Mouse (Mus musculus): ENCODE data around the gene Chchd2. TPM values are rescaled to one million over a fixed set of nuclear protein-coding genes. Genes with fewer than 3 reads are reported as not detected.
"Not testable (repeated sequence)": the region's sequence is repeated elsewhere in the genome, so short reads cannot be mapped to it uniquely, and the experiment has no call there.

Gene Chchd2
- polyA plus RNA-seq, 1 experiment from 2014 or later: 815 TPM

- no peak overlapping the region for H3K27ac ChIP-seq (ENCODE audit: low read length)
- no peaks in the 10 kb centered on the region for H3K9me3 ChIP-seq (ENCODE audit: control insufficient read depth, low read length)
- H3K27me3 ChIP-seq (ENCODE audit: control insufficient read depth, insufficient read depth, low read depth, low read length): no peaks in the 10 kb centered on the region
- H3K4me2 ChIP-seq (ENCODE audit: low read depth, low read length): no peak overlapping the region
- H3K4me3 ChIP-seq (ENCODE audit: low read length): no peak overlapping the region
- no peak overlapping the region for H3K9ac ChIP-seq (ENCODE audit: low read length)
- no peak for ATAC-seq (ENCODE audit: low read depth)
- H3K4me1 ChIP-seq (replicated peaks; ENCODE audit: control insufficient read depth, insufficient read depth, low read length): no peaks in the 10 kb centered on the region
- 87% methylated on average over 24 of the region's 24 CpGs for WGBS
- H3K36me3 ChIP-seq (ENCODE audit: control insufficient read depth, insufficient read depth, low read length): no peaks in the 10 kb centered on the region
Observed at GRCm38 (mm10) chr5:129918065-129918651, 30.9 kb upstream of the Chchd2 start.

- 75% methylated on average over 11 of the region's 11 CpGs for WGBS
- H3K4me3 ChIP-seq (ENCODE audit: low read length); H3K9me3 ChIP-seq (ENCODE audit: control insufficient read depth, low read length); H3K9ac ChIP-seq (ENCODE audit: low read length); H3K4me2 ChIP-seq (ENCODE audit: low read depth, low read length); H3K36me3 ChIP-seq (ENCODE audit: control insufficient read depth, insufficient read depth, low read length); H3K27me3 ChIP-seq (ENCODE audit: control insufficient read depth, insufficient read depth, low read depth, low read length); H3K4me1 ChIP-seq (replicated peaks; ENCODE audit: control insufficient read depth, insufficient read depth, low read length); H3K27ac ChIP-seq (ENCODE audit: low read length): not testable (repeated sequence)
- ATAC-seq (ENCODE audit: low read depth): 0 out of 2 replicates have a peak, but pooled peaks have one; percentile 2
Observed at GRCm38 (mm10) chr5:129915491-129915890, 28.2 kb upstream of the Chchd2 start.

DNA sequence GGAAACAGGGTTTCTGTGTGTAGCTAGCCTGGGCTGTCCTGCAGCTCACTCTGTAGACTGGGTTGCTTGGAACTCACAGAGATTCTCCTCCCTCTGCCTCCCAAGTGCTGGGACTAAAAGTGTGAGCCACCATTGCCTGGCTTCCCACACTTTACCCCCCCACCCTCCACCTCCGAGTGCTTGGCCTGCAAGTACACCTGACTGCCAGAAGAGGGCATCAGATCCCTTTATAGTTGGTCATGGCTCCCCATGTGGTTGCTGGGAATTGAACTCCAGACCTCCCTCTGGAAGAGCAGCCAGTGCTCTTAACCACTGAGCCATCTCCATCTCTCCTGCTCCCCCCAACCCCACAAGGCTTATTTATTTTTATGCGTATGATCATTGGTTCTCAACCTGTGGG lies 26.8 kb upstream of the Chchd2 start:
- H3K27me3 ChIP-seq (ENCODE audit: control insufficient read depth, insufficient read depth, low read depth, low read length): no peaks in the 10 kb centered on the region
- H3K9ac ChIP-seq (ENCODE audit: low read length): no peak overlapping the region
- no peak overlapping the region for H3K27ac ChIP-seq (ENCODE audit: low read length)
- no peaks in the 10 kb centered on the region for H3K9me3 ChIP-seq (ENCODE audit: control insufficient read depth, low read length)
- peaks cover 4% of the 10 kb centered on the region; the same call in 1 of the 2 replicates for H3K4me1 ChIP-seq (replicated peaks; ENCODE audit: control insufficient read depth, insufficient read depth, low read length)
- H3K4me3 ChIP-seq (ENCODE audit: low read length): no peak overlapping the region
- ATAC-seq (ENCODE audit: low read depth): 0 out of 2 replicates have a peak, but pooled peaks have one; percentile 18
- no peaks in the 10 kb centered on the region for H3K36me3 ChIP-seq (ENCODE audit: control insufficient read depth, insufficient read depth, low read length)
- 27% methylated on average over 2 of the region's 2 CpGs for WGBS
- no peak overlapping the region for H3K4me2 ChIP-seq (ENCODE audit: low read depth, low read length)

DNA sequence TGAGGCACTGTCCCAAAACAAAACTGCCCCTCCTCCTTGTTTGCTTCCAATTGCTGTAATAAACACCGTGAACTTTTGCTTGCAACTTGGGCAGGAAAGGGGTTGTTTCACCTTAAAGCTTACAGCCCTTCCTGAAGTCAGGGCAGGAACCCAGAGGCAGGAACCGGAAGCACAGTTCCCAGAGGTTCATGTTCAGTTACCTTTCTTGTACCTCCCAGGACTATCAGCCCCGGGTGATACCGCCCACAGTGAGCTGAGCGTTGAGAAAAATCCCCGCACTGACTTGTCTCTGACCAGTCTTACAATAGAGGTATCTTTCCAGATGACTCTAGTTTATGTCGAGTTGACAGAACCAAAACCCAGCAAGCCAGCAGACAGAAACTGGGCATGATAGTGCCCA lies 22.3 kb upstream of the Chchd2 start:
- H3K9me3 ChIP-seq (ENCODE audit: control insufficient read depth, low read length): no peaks in the 10 kb centered on the region
- H3K4me3 ChIP-seq (ENCODE audit: low read length): no peak overlapping the region
- ATAC-seq (ENCODE audit: low read depth): no peak
- WGBS: 81% methylated on average over 7 of the region's 7 CpGs
- H3K36me3 ChIP-seq (ENCODE audit: control insufficient read depth, insufficient read depth, low read length): no peaks in the 10 kb centered on the region
- no peak overlapping the region for H3K4me2 ChIP-seq (ENCODE audit: low read depth, low read length)
- H3K27ac ChIP-seq (ENCODE audit: low read length): no peak overlapping the region
- no peaks in the 10 kb centered on the region for H3K27me3 ChIP-seq (ENCODE audit: control insufficient read depth, insufficient read depth, low read depth, low read length)
- no peak overlapping the region for H3K9ac ChIP-seq (ENCODE audit: low read length)
- H3K4me1 ChIP-seq (replicated peaks; ENCODE audit: control insufficient read depth, insufficient read depth, low read length): peaks cover 12% of the 10 kb centered on the region

DNA sequence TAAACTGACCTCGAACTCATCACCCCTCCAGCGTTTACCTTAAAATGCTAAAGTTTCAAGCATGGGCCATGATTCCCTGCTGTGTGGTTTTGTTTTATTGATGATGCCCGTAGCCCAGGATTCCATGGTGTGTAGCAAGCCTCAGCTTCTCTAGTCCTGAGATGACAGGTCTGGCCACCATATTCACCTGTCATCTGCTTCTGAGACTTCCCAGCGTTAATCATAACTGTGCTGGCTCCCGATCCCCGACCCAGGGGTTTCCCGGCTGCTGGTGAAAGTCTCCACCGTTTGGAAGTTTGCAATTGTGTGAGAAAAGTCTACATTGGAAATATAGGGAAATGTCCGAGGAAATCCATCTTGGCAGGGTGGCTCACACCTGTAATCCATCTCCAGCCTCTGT lies 21.9 kb upstream of the Chchd2 start:
- H3K36me3 ChIP-seq (ENCODE audit: control insufficient read depth, insufficient read depth, low read length): no peaks in the 10 kb centered on the region
- WGBS: 72% methylated on average over 9 of the region's 9 CpGs
- peak overlapping the region; percentile 94 for H3K4me2 ChIP-seq (ENCODE audit: low read depth, low read length)
- no peaks in the 10 kb centered on the region for H3K9me3 ChIP-seq (ENCODE audit: control insufficient read depth, low read length)
- H3K4me3 ChIP-seq (ENCODE audit: low read length): peak overlapping the region; percentile 76
- peaks cover 12% of the 10 kb centered on the region for H3K4me1 ChIP-seq (replicated peaks; ENCODE audit: control insufficient read depth, insufficient read depth, low read length)
- no peaks in the 10 kb centered on the region for H3K27me3 ChIP-seq (ENCODE audit: control insufficient read depth, insufficient read depth, low read depth, low read length)
- no peak for ATAC-seq (ENCODE audit: low read depth)
- peak overlapping the region; percentile 86; the same call in 1 of the 2 replicates for H3K9ac ChIP-seq (ENCODE audit: low read length)
- no peak overlapping the region for H3K27ac ChIP-seq (ENCODE audit: low read length)

GRCm38 (mm10) chr5:129908242-129908965 lies 21.1 kb upstream of the Chchd2 start, which contains the start of gene Nupr1l:
Gene Nupr1l, plus strand, starts transcription at chr5:129908540.
- peak within 1 kb of the TSS; percentile 78 for H3K27ac ChIP-seq (ENCODE audit: low read length)
- no peaks in the 10 kb centered on the region for H3K9me3 ChIP-seq (ENCODE audit: control insufficient read depth, low read length)
- H3K4me1 ChIP-seq (replicated peaks; ENCODE audit: control insufficient read depth, insufficient read depth, low read length): peaks cover 12% of the 10 kb centered on the region
- peak; percentile 99 for ATAC-seq (ENCODE audit: low read depth)
- no peaks in the 10 kb centered on the region for H3K36me3 ChIP-seq (ENCODE audit: control insufficient read depth, insufficient read depth, low read length)
- peak within 1 kb of the TSS; percentile 76 for H3K4me3 ChIP-seq (ENCODE audit: low read length)
- H3K4me2 ChIP-seq (ENCODE audit: low read depth, low read length): peak within 1 kb of the TSS; percentile 94
- no peaks in the 10 kb centered on the region for H3K27me3 ChIP-seq (ENCODE audit: control insufficient read depth, insufficient read depth, low read depth, low read length)
- peak within 1 kb of the TSS; percentile 86 for H3K9ac ChIP-seq (ENCODE audit: low read length)
- under 1% methylated on average over 60 of the region's 63 CpGs for WGBS

GRCm38 (mm10) chr5:129907775-129908174 lies 20.5 kb upstream of the Chchd2 start:
- peak overlapping the region; percentile 94 for H3K4me2 ChIP-seq (ENCODE audit: low read depth, low read length)
- H3K27me3 ChIP-seq (ENCODE audit: control insufficient read depth, insufficient read depth, low read depth, low read length): no peaks in the 10 kb centered on the region
- no peak overlapping the region for H3K27ac ChIP-seq (ENCODE audit: low read length)
- peaks cover 12% of the 10 kb centered on the region for H3K4me1 ChIP-seq (replicated peaks; ENCODE audit: control insufficient read depth, insufficient read depth, low read length)
- no peak for ATAC-seq (ENCODE audit: low read depth)
- H3K36me3 ChIP-seq (ENCODE audit: control insufficient read depth, insufficient read depth, low read length): no peaks in the 10 kb centered on the region
- peak overlapping the region; percentile 86 for H3K9ac ChIP-seq (ENCODE audit: low read length)
- H3K9me3 ChIP-seq (ENCODE audit: control insufficient read depth, low read length): no peaks in the 10 kb centered on the region
- H3K4me3 ChIP-seq (ENCODE audit: low read length): peak overlapping the region; percentile 76
- 22% methylated on average over 4 of the region's 4 CpGs for WGBS

- H3K9me3 ChIP-seq (ENCODE audit: control insufficient read depth, low read length): no peaks in the 10 kb centered on the region
- H3K4me2 ChIP-seq (ENCODE audit: low read depth, low read length): no peak within 1 kb of the TSS
- no peak within 1 kb of the TSS for H3K9ac ChIP-seq (ENCODE audit: low read length)
- peaks cover 10% of the 10 kb centered on the region for H3K4me1 ChIP-seq (replicated peaks; ENCODE audit: control insufficient read depth, insufficient read depth, low read length)
- no peak within 1 kb of the TSS for H3K4me3 ChIP-seq (ENCODE audit: low read length)
- ATAC-seq (ENCODE audit: low read depth): no peak
- H3K27me3 ChIP-seq (ENCODE audit: control insufficient read depth, insufficient read depth, low read depth, low read length): no peaks in the 10 kb centered on the region
- 100% methylated on average over 1 of the region's 1 CpGs for WGBS
- no peaks in the 10 kb centered on the region for H3K36me3 ChIP-seq (ENCODE audit: control insufficient read depth, insufficient read depth, low read length)
- H3K27ac ChIP-seq (ENCODE audit: low read length): no peak within 1 kb of the TSS
Observed at GRCm38 (mm10) chr5:129898449-129898848, 11.2 kb upstream of the Chchd2 start, which contains the start of gene Phkg1. Gene Phkg1, minus strand, starts transcription at chr5:129898549.

DNA sequence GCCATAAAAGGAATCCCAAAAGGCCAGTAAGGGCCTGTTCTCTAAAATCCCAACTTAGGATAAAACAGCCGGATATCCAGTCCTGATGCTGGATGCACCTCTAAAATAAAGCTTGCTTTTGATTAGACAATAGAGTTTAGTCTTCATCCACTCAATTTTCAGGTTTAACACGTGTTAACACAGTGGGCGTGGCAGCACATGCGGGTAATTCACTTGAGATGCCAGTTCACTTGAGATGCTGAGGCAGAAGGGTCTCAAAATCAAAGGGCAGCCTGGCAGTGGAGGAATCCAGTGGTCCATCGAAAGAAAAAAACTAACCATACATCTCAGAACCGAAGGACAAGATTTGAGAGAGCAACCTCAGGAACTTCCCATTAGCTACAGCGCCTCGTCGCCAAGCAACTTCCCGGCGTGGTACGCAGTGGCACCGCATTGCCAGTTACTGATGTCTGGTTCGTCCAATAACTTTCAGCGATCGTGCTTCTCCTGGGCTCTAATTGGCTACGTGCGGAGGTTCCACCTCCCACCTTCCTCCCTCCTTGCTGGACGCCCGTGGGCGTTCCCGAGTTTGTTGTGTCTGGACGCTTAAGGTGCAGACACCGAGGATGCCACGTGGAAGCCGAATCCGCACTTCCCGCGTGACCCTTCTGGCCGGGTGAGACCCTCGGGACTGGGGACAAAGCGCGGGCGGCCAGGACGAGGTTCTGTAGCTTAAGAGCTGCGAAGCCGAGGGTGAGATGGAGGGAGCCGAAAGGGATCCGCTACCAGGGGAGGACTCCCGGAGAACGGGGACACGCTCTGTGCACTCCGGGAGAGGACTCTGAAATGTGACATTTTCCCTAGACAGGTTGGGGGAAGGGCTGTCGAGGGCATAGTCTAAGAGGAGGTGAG lies 8.2 kb upstream of the Chchd2 start, which contains the start of gene Zbed5:
Gene Zbed5, plus strand, starts transcription at position 526 of the 891 bp plus-strand sequence.
- peak within 1 kb of the TSS; percentile 93 for H3K4me2 ChIP-seq (ENCODE audit: low read depth, low read length)
- no peaks in the 10 kb centered on the region for H3K36me3 ChIP-seq (ENCODE audit: control insufficient read depth, insufficient read depth, low read length)
- no peak within 1 kb of the TSS for H3K27ac ChIP-seq (ENCODE audit: low read length)
- ATAC-seq (ENCODE audit: low read depth): peak; percentile 100
- H3K27me3 ChIP-seq (ENCODE audit: control insufficient read depth, insufficient read depth, low read depth, low read length): no peaks in the 10 kb centered on the region
- peaks cover 10% of the 10 kb centered on the region for H3K4me1 ChIP-seq (replicated peaks; ENCODE audit: control insufficient read depth, insufficient read depth, low read length)
- H3K9ac ChIP-seq (ENCODE audit: low read length): peak within 1 kb of the TSS; percentile 78
- H3K4me3 ChIP-seq (ENCODE audit: low read length): peak within 1 kb of the TSS; percentile 87
- H3K9me3 ChIP-seq (ENCODE audit: control insufficient read depth, low read length): no peaks in the 10 kb centered on the region
- 2% methylated on average over 44 of the region's 44 CpGs for WGBS
